Mouse (Mus musculus) gastrocnemius, postnatal 14 days (tissue): ENCODE data around the gene Palm. TPM values are rescaled to one million over a fixed set of nuclear protein-coding genes. Genes with fewer than 3 reads are reported as not detected.

Experiments
- DNase-seq: peaks from one replicate; pipeline ENCODE4 v3.0.0; 2021; ENCODE audit warnings: mixed read lengths
- intact Hi-C: fragments of 180-260 bp; cut with DNase I; formaldehyde crosslinking; loops from one replicate; pipeline ENCODE4 v1.15.1; 2025; ENCODE audit warnings: low total_unique reads
- total RNA-seq, 2 experiments: library from RNA; stranded (reverse); gene quantifications; 2 replicates each; pipeline ENCODE4 v1.2.3; 2021

The Palm gene
- total RNA-seq, 2 experiments from 2014 or later: 25.7 to 33.5 TPM

DNA sequence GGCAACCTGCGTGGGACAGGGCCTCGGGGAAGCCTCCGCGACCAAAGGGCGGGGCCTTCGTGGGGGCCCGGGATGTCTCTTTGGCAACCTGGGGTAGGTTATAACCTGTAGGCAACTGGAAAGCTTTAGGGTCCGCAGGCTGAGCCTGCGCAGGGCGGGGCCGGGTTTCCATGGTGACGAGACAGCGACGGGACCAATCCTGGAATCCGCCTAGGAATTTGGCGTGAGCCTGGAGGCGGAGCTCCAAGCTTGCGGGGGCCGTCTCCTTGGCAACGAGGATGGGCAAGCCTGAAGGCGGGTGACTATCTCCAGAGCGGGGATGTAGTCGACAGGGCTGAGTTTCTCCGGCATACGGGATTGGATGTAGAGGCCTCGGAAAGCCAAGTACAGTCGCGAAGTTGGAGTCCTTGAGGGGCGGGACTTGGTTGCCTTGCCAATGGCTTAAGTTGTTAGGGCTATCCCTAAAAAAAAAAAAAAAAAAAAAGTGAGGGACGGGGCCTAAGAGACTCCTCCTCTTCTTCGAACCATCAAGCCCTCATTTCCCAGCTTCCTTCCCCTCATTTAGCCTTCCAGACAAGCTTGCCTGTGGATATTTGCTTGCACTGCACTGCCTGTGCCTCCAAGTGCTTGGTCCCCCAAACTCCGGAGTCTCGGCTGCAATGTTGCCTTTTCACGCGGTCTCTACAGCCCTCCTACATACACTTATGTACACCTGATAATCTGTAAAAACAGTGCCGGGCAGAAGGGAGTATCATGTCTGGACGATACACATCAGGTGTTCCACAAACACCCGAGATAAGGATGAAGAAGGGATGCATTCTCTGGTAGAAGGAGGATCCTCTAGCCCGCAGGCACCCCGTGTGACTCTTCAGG is 25.8 kb upstream of the Palm start:
- DNase-seq: peak; percentile 93
- intact Hi-C loops: loop anchor here (2.0 kb wide), 1 partner anchor 21 kb away; no protein-coding TSS in a partner anchor

DNA sequence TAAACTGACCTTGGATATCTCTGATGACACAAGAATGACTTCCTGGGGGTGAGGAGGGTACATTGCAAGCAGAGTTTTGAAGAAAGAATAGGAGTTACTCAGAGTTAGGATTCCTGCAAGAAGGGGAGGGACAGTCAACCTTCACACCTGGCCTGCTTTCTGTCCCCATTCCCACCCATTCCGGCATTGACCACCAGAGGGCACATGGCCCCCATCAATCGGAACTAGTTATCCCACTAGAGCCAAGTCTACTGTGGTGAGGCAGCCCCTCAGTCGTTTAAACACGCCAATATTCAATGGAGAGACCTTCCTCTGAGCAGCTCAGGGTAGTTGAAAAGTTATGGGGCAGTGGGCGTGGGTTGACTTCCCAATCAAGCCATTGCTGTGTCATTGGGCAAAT is 25.0 kb upstream of the Palm start:
- intact Hi-C loops: loop anchor here (2.0 kb wide), 1 partner anchor 20 kb away; no protein-coding TSS in a partner anchor
- peak; percentile 58 for DNase-seq

DNA sequence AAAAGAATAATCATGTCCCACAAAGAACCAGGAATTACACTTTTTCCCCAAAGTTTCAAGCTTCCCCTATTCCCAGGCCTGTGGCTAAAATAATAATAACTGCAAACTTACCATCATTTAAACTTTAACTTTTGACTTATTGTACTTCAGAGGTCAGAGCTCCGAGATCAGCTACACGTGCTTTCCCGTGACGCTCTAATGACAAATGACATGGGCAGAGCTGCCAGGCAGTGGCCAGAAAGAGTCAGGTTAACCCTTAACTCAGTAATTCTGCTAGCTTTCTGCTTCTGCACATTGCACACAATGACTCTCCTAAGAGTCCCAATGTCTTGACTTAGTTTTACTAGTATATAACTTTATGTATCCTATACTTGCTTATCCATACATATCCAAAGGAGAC is 24.0 kb upstream of the Palm start:
- intact Hi-C loops: loop anchor here (2.0 kb wide), 1 partner anchor 19 kb away; no protein-coding TSS in a partner anchor

DNA sequence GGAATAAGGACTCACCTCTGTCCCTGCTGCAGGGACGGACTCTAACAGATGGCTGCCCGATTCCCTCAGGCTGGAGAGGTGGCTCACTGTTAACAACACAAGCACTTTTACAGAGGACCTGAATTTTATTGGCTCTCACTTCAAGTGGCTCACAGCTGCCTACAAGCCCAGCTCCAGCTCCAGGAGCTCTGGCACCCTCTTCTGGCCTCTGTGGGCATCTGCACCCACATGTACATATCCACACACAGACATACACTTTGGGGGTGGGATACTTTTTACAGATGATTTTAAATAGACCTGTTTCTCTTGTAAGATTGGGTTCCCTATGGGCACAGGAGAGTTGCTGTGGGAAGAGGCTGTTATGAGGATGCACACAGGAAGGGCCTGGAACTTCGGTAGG is 21.1 kb upstream of the Palm start:
- intact Hi-C loops: no loop called here
- no peak for DNase-seq

More for the DNA sequence above, 24.0 kb upstream of the Palm start:
- no peak for DNase-seq

DNA sequence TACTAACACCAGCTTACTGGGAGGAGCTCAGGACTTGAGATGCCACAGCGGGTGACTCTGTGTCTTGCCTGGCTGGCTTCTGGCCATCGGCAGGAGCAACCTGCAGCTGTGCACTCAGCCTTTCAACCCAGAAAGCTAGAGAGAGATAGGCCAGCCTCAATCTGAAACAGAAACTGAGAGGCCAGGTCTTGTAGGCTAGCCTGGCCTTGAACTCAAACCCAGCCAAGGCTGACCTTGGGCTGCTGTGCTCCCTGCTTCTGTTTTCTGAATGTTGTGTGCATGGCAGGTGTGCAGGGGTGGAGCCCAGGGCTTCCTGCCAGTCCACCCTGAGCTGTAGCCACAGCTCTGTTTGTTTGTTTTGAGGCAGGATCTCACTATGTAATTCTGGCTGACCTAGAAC is 20.2 kb upstream of the Palm start:
- DNase-seq: no peak
- intact Hi-C loops: no loop called here

DNA sequence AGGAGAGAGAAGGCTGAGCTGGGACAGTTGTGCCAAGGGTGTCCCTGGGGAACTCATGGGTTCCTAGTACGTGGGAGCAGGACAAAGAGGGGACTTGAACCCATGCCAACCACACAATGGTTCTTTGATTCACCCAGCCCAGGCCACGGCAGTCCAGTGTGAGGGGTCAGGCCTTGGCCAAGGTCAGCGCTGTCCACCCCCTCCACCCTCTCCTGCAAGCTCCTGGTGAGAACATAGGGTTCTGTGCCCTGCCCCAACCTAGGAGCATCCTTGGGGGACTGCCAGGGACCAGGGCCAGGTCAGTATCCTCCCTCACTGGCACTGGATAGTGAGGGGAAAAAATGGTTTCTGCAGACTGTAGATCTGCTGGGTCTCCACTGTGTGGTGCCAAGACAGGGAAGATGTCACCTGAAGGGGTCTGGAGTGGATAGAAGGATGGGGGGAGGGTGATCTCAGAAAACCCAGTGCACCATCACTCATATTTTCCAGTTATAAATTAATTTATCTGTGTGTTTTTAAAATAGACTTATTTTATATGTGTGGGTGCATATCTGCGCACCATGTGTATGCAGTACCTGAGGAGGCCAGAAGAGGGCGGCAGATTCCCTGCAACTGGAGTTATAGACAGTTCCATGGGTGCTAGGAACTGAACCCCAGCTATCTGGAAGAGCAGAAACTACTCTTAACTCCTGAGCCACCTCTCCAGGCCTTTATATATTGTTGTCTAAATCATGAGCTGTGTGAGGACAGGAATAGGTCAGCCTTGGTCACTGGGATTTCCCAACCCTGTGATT is 18.7 kb upstream of the Palm start:
- intact Hi-C loops: no loop called here
- DNase-seq: no peak

DNA sequence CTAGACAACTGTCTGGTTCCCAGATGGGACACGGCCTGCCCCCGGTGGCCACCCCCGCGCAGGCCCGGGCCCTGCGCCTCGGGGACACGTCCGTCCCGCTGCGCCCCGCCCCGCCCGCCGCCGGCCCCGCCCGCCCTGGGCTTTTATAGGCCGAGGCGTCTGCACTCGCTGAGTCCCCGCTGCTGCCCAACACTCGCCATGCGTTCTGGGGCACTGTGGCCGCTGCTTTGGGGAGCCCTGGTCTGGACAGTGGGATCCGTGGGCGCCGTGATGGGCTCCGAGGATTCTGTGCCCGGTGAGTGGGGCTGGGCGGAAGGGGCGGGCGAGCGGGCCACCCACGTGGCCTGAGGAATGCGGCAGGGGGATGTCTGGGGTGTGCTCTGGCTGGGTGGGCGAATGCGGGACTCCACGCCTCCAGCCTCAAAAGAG is 16.3 kb upstream of the Palm start, which contains the start of gene Fstl3:
Gene Fstl3 (plus strand): TSS at position 170 of the 429 bp plus-strand sequence.
- intact Hi-C loops: no loop called here
- DNase-seq: no peak

DNA sequence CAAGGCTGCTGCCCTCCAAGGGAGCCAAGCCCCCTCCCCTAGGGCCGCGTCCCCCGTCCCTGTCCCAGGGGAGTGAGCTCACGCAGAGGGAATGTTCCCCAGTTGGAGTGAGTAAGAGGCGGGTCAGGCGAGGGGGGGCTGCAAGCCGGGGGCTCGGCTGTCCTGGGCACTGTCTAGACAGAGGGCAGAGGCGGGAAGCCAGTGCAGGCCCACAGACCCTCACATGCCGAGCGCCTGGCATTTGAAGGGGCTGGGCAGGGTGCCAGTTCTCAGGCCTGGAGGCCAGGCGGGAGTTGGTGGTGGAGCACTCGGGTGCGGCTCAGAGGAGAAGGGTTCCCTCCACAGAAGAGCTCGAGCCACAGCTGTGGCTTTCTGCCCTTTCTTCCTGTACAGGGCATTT is 15.4 kb upstream of the Palm start:
- no peak for DNase-seq
- intact Hi-C loops: no loop called here

DNA sequence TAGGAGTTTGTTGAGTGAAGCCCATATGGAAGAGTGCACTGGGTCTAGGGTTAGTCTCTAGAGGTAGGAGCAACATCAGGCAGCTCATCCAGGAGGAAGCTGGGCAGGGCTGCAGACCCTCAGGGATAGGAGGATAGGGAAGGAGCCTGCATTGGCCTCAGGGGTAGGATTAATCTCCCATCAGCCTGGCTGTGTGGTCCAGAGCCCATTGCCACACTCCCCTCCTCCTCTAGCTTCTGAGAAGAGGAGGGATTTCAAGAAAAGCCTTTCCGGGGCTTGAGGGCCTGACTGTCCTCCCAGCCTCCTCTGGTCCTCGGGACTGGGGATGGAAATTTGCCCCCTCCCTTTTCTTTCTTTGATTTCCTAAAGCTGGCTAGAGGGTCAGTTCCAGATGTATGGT is 14.2 kb upstream of the Palm start:
- intact Hi-C loops: no loop called here
- DNase-seq: no peak

DNA sequence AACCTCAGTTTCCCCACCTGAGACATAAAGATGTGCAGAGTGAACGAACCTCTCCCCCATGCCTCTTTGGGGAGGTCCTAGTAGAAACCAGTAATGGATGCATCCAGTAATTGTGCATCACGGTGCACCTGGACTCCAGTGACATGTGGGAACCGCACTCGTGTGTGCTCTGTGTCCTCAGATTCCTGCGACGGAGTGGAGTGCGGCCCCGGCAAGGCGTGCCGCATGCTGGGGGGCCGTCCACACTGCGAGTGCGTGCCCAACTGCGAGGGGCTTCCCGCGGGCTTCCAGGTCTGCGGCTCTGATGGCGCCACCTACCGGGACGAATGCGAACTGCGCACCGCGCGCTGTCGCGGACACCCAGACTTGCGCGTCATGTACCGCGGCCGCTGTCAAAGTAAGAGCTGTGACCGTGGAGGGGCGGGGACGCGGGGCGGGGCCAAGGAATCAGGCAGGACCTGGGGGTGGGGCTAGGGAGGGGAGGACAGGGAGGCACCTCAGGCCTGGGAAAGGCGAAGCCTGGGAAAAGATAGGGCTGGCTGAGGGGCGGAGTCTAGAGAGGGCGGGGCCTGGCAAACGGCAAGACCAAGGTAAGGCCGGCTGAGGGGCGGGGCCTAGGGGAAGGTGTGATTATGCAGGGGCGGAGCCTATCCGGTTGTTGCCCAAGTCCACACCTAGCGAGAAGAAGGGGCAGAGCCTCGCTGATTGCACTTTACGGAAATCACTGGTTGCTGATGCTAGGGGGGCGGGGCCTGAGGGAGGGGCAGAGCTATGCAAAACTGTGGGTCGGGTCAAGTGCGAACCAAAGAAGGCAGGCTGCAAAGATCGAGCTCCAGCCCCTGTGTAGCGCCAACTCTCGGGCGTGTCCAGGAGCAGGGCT is 13.3 kb upstream of the Palm start:
- intact Hi-C loops: no loop called here
- peak; percentile 91 for DNase-seq

DNA sequence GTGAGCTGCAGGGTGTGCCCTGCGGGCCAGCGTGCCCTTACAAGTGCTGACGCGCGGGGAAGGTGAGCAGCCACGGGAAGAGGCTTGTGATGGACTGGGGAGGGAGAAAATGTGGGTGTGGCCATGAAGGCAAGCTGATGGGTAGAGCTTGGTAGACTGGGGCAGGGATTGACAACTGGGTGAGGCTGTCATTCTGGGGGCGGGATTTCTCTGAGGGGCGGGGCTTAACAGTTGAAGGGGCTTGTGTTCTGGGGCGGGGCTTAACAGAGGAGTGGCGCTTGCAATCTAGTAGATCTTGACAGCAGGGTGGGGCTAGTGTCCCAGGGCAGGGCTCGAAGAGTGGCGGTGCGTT is 12.7 kb upstream of the Palm start:
- intact Hi-C loops: no loop called here
- DNase-seq: no peak

DNA sequence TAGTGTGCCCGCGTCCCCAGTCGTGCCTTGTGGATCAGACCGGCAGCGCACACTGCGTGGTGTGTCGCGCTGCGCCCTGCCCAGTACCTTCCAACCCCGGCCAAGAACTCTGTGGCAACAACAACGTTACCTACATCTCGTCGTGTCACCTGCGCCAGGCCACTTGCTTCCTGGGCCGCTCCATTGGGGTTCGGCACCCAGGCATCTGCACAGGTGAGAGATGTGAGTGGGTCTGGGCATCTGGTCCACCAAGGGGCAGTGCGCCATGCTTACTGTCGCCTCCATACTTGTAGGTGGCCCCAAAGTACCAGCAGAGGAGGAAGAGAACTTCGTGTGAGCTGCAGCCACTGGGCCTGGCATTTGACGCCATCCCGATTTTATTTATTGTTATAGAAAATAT is 12.2 kb upstream of the Palm start:
- no peak for DNase-seq
- intact Hi-C loops: no loop called here

DNA sequence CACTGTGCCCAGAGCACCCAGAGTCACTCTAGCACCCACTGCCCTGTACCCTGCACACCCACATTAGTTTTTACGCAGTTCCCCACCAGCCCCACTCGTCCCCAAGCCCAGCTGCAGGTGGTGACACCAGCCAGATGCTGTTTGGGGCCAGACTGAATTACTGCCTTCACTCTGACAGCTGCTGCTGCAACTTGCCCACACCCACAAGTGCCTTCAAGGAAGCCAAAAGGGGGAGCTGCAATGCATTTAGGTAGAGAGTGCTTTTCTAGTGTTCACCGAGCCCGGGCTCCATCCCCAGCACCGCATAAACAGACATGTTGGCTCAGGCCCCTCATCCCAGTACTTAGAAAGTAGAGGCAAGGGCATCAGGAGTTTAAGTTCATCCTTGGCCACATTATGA is 11.4 kb upstream of the Palm start:
- intact Hi-C loops: no loop called here
- DNase-seq: no peak

DNA sequence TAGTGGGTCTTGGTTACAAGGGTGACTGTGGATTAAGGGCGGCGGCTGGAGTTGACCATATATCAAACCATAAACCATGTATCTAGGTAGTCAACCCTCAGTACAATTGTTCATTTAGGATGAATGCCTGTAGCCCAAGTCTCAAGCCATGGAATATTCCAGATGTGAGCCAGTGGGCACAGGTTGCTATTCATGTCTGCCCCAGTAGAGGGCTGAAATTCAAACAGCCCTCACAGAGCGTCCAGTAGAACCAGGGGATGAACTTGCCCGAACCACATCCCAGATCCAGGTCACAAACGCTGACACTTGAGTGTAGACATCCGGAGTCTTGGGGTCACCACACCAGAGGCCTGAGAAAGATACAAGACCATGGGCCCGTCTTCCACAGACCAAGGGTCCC is 10.3 kb upstream of the Palm start:
- no peak for DNase-seq
- intact Hi-C loops: no loop called here

DNA sequence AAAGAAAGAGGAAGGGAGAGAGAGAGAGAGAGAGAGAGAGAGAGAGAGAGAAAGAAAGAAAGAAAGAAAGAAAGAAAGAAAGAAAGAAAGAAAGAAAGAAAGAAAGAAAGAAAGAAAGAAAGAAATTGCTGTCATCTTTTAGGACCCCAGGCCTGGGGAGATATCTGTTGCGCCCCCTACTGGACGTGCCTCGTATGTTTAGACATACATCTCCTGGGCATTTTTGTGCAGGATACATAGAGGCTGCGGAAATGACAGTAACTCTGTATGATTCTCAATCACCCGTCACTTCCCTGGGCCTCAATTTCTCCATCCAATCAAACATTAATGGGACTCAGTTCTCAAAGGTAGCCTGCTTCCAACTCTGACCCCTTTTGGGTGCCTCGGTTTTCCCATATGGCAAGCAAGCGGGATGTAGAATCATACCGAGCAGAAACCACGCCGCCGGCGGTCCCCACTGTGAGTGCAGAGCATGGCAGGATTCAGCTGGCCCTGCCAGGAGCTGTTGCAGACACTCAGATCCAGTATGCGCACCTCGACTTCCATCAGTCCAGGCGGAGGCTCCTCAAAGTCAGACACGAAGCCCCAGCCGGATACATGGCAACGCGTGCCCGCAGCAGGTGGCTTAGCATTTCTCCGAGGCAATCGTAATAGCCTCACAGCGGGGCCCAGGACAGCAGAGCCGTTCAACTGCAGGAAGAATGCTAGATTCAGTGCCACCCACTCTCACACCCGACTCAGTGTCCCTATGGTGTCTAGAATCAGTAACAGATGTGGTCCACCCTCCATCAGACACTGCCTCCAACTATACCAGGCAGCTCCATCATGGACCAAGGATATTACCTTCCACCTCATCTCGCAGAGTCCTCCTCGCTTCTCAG is 9.2 kb upstream of the Palm start:
- DNase-seq: no peak
- intact Hi-C loops: no loop called here

DNA sequence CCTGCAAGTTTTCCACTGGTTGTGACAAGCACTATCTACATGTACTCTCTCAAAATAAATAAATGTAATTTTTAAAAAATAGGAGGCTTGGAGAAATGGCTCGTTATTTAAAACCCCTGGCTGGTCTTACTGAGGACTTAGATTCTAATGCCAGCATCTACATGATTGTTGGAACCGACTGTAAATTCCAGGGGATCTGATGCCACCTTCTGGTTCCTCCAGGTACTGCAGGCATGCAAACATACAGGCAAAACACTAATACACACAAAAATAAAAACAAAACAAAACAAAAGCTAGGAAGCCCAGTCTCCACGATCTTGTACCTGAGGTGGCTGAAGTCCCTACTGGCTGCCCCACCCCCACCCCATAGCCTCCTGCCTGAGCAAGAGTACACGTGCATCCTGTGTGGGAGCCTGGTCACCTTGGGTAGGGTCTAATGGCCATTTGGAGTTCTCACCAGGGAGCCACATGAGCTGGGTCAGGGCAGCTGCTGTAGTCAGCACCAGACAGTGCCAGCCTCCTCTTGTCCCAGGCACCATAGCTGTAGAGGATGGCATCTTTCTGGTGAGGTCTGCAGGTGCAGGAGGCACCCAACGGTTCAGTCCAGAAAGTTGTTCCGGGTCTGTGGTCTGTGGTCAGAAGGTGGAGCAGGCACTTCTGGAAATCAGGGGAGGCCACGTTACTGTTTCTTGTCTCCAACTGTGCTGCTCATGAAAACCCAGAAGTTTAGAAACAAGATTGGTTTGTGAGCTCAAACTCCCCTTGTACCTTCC is 4.8 kb upstream of the Palm start:
- intact Hi-C loops: loop anchor here (2.0 to 5.0 kb wide), 2 partner anchors 20 to 96 kb away; no protein-coding TSS in a partner anchor

DNA sequence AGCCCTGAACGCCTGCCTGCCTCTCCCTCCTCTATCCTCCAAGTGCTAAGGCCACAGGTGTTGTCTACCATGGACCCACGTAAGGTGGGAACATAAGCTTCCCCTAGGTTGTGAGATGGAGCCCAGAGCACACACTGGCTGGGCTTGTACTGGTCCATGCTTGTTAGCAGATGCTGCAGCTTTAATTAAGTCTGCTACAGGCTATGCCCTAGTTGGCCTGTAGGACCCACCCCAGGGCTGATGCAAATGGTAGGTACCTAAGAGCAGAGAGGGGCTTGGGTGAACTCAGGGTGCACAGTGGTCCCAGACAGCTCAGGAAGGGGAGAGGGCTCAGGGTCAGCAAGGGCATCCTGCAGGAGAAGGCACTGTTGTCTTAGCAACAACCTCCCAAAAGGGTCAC is 3.8 kb upstream of the Palm start:
- no peak for DNase-seq
- intact Hi-C loops: loop anchor here (2.0 to 5.0 kb wide), 2 partner anchors 21 to 97 kb away; no protein-coding TSS in a partner anchor

More for the DNA sequence above, 4.8 kb upstream of the Palm start:
- peak; percentile 61 for DNase-seq

DNA sequence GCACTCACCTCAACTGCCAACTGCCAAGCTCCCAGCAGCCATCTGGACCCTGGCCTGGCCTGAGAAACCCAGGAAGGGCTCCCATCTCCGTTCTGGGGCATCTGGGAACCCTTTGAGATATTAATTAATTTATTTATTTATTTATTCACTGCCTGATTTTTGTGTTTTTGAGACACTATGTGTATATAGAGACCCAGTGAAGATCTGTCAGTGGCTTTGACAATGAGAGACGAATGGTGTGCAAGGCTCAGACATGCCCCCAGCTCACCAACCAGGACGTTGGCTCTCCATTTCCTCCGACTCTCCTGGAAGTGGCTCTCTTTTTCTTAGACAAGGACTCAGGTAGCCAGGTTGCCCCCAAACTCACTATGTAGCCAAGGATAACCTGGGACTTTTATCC is 2.5 kb upstream of the Palm start, which contains the start of gene Prss57:
Gene Prss57 (minus strand): TSS at position 101 of the 400 bp plus-strand sequence.
- no peak for DNase-seq
- intact Hi-C loops: no loop called here
